13 mouse cellular contexts compared by ENCODE assay signal in the genomic region with DNA sequence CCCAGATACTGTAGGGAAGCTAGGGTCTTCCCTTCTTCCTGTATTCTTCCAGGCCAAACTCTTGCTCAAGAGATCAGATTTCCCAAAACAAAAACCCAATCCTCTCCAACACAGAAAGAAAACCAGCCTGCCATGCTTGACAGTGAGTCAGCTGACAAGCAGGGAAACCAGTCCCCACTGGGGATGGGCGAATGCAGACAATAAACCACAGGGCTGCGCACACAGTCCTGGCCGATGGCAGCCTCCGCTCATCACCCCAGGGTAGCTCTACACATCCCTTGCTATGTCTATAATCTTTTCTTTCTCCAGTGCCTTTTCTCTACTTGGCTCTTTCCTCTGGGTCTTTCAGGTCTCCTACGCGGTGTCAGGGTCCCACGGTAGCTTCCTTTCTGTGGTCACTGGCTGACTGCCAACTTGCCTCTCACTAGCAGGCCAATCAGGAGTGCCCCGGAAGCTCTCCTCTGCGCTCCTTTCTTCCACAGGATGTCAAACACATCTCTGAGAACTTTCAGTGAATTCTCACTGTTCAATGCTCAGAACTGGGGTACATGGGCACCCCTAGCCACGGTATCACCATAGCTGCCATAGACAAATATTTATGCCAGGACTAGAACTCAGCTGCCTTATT. TPM values are rescaled to one million over a fixed set of nuclear protein-coding genes. Genes with fewer than 3 reads are reported as not detected.
DNase-seq lines count a peak whose midpoint lies in the region; ATAC-seq and TF ChIP-seq lines count a peak whose summit lies in the region.
"Had no signal": no experiment of that assay in that cellular context is flagged by ENCODE, and none has a peak within 500 bp of the region (broad histone marks: within the 10 kb centered on the region; RNA-seq: fewer than 3 reads in every experiment).

No protein-coding gene starts in this region.

- H3K9me3 ChIP-seq in kidney, embryonic 16.5 days (ENCODE audit: low read length): no peaks in the 10 kb centered on the region
- H3K9me3 ChIP-seq in intestine, embryonic 15.5 days: no peaks in the 10 kb centered on the region

- WGBS in kidney, embryonic 16.5 days: 48% methylated on average over 10 of the region's 10 CpGs
- WGBS in spleen, adult 2 months: 3% methylated on average over 10 of the region's 10 CpGs
- 62% methylated on average over 10 of the region's 10 CpGs for WGBS in intestine, embryonic 15.5 days

- no peaks in the 10 kb centered on the region for H3K36me3 ChIP-seq in kidney, embryonic 16.5 days (ENCODE audit: insufficient read depth, low read length)
- H3K36me3 ChIP-seq in spleen, adult 2 months (ENCODE audit: control insufficient read depth, insufficient read depth, low read length): no peaks in the 10 kb centered on the region
- H3K36me3 ChIP-seq in intestine, embryonic 15.5 days: no peaks in the 10 kb centered on the region

- H3K4me3 ChIP-seq in kidney, embryonic 16.5 days (ENCODE audit: low read length): no peak overlapping the region
- H3K4me3 ChIP-seq in spleen, adult 2 months (ENCODE audit: extremely low read depth, insufficient read depth, insufficient read length): no peak overlapping the region
- no peak overlapping the region for H3K4me3 ChIP-seq in gastrocnemius, adult 2 months
- H3K4me3 ChIP-seq in intestine, embryonic 15.5 days (replicated peaks): no peak overlapping the region

- intact Hi-C loops in gastrocnemius, adult 2 months (cut with DNase I): no loop called here

- peaks cover 6% of the 10 kb centered on the region; the same call in 1 of the 2 replicates for H3K4me1 ChIP-seq in kidney, embryonic 16.5 days (ENCODE audit: insufficient read depth, low read length)
- H3K4me1 ChIP-seq in spleen, adult 2 months (ENCODE audit: control insufficient read depth, insufficient read depth, insufficient read length): peaks cover 5% of the 10 kb centered on the region; the same call in 1 of the 2 replicates
- 0 out of 2 replicates have a peak, but pooled peaks cover 3% of the 10 kb centered on the region for H3K4me1 ChIP-seq in intestine, embryonic 15.5 days (replicated peaks)

- no peaks in the 10 kb centered on the region for H3K27me3 ChIP-seq in kidney, embryonic 16.5 days (ENCODE audit: insufficient read depth, low read length)
- H3K27me3 ChIP-seq in spleen, adult 2 months (ENCODE audit: control insufficient read depth, insufficient read depth, low read length): 0 out of 2 replicates have a peak, but pooled peaks cover 1% of the 10 kb centered on the region
- H3K27me3 ChIP-seq in intestine, embryonic 15.5 days (replicated peaks): no peaks in the 10 kb centered on the region
- H3K27me3 ChIP-seq: Patski had no signal

- no peak for TF ChIP-seq POLR2A in spleen, adult 2 months (IDR thresholded peaks at IDR 0.05; ENCODE audit: low read depth, low read length)

- ATAC-seq in kidney, embryonic 16.5 days (ENCODE audit: low FRiP score, low TSS enrichment): 0 out of 2 replicates have a peak, but pooled peaks have one; percentile 27
- peak; percentile 89 for ATAC-seq in CD4-positive, CD25-positive, alpha-beta regulatory T cell, adult 4 months
- peak; percentile 81 for ATAC-seq in common myeloid progenitor, adult 5-6 weeks (replicated peaks; ENCODE audit: low read depth, poor library complexity, severe bottlenecking)
- no peak for ATAC-seq in intestine, embryonic 15.5 days
- ATAC-seq: Patski had no signal

- no peak overlapping the region for H3K27ac ChIP-seq in kidney, embryonic 16.5 days (ENCODE audit: low read length)
- H3K27ac ChIP-seq in spleen, adult 2 months (ENCODE audit: insufficient read depth, low read length): peak overlapping the region; percentile 58
- no peak overlapping the region for H3K27ac ChIP-seq in gastrocnemius, adult 2 months
- H3K27ac ChIP-seq in intestine, embryonic 15.5 days: no peak overlapping the region

- TF ChIP-seq CTCF in spleen, adult 2 months (IDR thresholded peaks at IDR 0.05; ENCODE audit: extremely low read depth, insufficient read depth, insufficient read length, insufficient replicate concordance): no peak
- no peak for TF ChIP-seq CTCF in gastrocnemius, adult 2 months (IDR thresholded peaks at IDR 0.05)

- H3K4me2 ChIP-seq in kidney, embryonic 16.5 days (replicated peaks; ENCODE audit: low read depth, low read length): no peak overlapping the region
- no peak overlapping the region for H3K4me2 ChIP-seq in intestine, embryonic 15.5 days (replicated peaks)

- H3K9ac ChIP-seq in kidney, embryonic 16.5 days (replicated peaks; ENCODE audit: low read length): no peak overlapping the region
- H3K9ac ChIP-seq in intestine, embryonic 15.5 days: no peak overlapping the region

- DNase-seq in kidney, postnatal 25 days: no peak
- peak; percentile 60 to 73 for DNase-seq in spleen, adult 2 months (ENCODE audit: low read depth in 1 of 2, low spot score in 2 of 2)
- no peak for DNase-seq in gastrocnemius, adult 2 months
- DNase-seq in heart, adult 9 months (ENCODE audit: low spot score in 2 of 2): no peak
- DNase-seq: cerebellum, adult 11 months; kidney, adult 2 months had no signal

RNA-seq across cellular contexts. Expression of a gene that starts 17.6 kb away (rescaled TPM):
- polyA plus RNA-seq in kidney, embryonic 16.5 days (2015; fragmentation: Nextera tagmentation; extraction: Ambion mirVana): not detected in 2 replicates
- not detected for polyA plus RNA-seq in CD4-positive, CD25-positive, alpha-beta regulatory T cell, adult 4 months (2017; shearing (Covaris generic))
- not detected in 2 replicates for total RNA-seq in common myeloid progenitor, adult 5-6 weeks (2017)
- polyA plus RNA-seq in spleen, adult 2 months (2012; rRNA removed): not detected in 2 replicates
- total RNA-seq in gastrocnemius, adult 2 months (2021): not detected
- not detected in 2 replicates for polyA plus RNA-seq in intestine, embryonic 15.5 days (2015; fragmentation: Nextera tagmentation; extraction: Ambion mirVana)
- polyA plus RNA-seq: heart, embryonic 14.5 days; kidney, adult 2 months; limb, embryonic 11.5 days; Patski had no signal

RNA-seq across cellular contexts. Expression of a gene that starts 17.7 kb away (rescaled TPM):
- polyA plus RNA-seq in kidney, embryonic 16.5 days (2015; fragmentation: Nextera tagmentation; extraction: Ambion mirVana): 16.7 and 19.1 TPM in 2 replicates
- polyA plus RNA-seq in CD4-positive, CD25-positive, alpha-beta regulatory T cell, adult 4 months (2017; shearing (Covaris generic)): 10 to 100 TPM in 1 of 2 experiments, 1 to 10 TPM in 1; 9.5 to 11.2 TPM
- total RNA-seq in common myeloid progenitor, adult 5-6 weeks (2017): 7.0 and 9.6 TPM in 2 replicates
- 15.5 and 17.7 TPM in 2 replicates for polyA plus RNA-seq in spleen, adult 2 months (2012; rRNA removed)
- total RNA-seq in gastrocnemius, adult 2 months (2021): 10 to 100 TPM; 10.4 to 11.9 TPM
- 13.1 and 13.8 TPM in 2 replicates for polyA plus RNA-seq in intestine, embryonic 15.5 days (2015; fragmentation: Nextera tagmentation; extraction: Ambion mirVana)

RNA-seq across cellular contexts. Expression of a gene that starts 20.3 kb away (rescaled TPM):
- polyA plus RNA-seq in kidney, embryonic 16.5 days (2015; fragmentation: Nextera tagmentation; extraction: Ambion mirVana): 0.79 and 0.89 TPM in 2 replicates
- polyA plus RNA-seq in CD4-positive, CD25-positive, alpha-beta regulatory T cell, adult 4 months (2017; shearing (Covaris generic)): under 1 TPM in 1 of 2 experiments, not detected in 1; 0.62 TPM
- total RNA-seq in common myeloid progenitor, adult 5-6 weeks (2017): 0.05 TPM in 1 of 2 replicates, not detected in the other
- not detected in 2 replicates for polyA plus RNA-seq in spleen, adult 2 months (2012; rRNA removed)
- total RNA-seq in gastrocnemius, adult 2 months (2021): not detected
- 0.49 and 0.80 TPM in 2 replicates for polyA plus RNA-seq in intestine, embryonic 15.5 days (2015; fragmentation: Nextera tagmentation; extraction: Ambion mirVana)

RNA-seq across cellular contexts. Expression of a gene that starts 41.3 kb away (rescaled TPM):
- polyA plus RNA-seq in kidney, embryonic 16.5 days (2015; fragmentation: Nextera tagmentation; extraction: Ambion mirVana): 12.5 and 14.5 TPM in 2 replicates
- polyA plus RNA-seq in CD4-positive, CD25-positive, alpha-beta regulatory T cell, adult 4 months (2017; shearing (Covaris generic)): 100 to 1,000 TPM; 484 to 510 TPM
- total RNA-seq in common myeloid progenitor, adult 5-6 weeks (2017): 205 and 249 TPM in 2 replicates
- 56.6 and 90.2 TPM in 2 replicates for polyA plus RNA-seq in spleen, adult 2 months (2012; rRNA removed)
- total RNA-seq in gastrocnemius, adult 2 months (2021): 10 to 100 TPM; 13.8 to 35.2 TPM
- polyA plus RNA-seq in intestine, embryonic 15.5 days (2015; fragmentation: Nextera tagmentation; extraction: Ambion mirVana): 13.4 TPM in 2 replicates

Comparison
In these comparisons a context has a peak if more than half of its experiments do, and no peak if none do; other contexts are left out.
1. DNase-seq: peak in spleen, adult 2 months (2 of 2); none in kidney, postnatal 25 days (0 of 2), gastrocnemius, adult 2 months (single experiment) and heart, adult 9 months (0 of 2).